Mouse (Mus musculus): ENCODE results near the gene Fam131a. TPM values are rescaled to one million over a fixed set of nuclear protein-coding genes. Genes with fewer than 3 reads are reported as not detected.
"Not testable (repeated sequence)": the region's sequence is repeated elsewhere in the genome, so short reads cannot be mapped to it uniquely, and the experiment has no call there.

The Fam131a gene
- 1.5 and 3.8 TPM in 2 replicates for polyA plus RNA-seq (2012; ENCODE audit: insufficient read depth, insufficient read length, missing spikeins)

DNA sequence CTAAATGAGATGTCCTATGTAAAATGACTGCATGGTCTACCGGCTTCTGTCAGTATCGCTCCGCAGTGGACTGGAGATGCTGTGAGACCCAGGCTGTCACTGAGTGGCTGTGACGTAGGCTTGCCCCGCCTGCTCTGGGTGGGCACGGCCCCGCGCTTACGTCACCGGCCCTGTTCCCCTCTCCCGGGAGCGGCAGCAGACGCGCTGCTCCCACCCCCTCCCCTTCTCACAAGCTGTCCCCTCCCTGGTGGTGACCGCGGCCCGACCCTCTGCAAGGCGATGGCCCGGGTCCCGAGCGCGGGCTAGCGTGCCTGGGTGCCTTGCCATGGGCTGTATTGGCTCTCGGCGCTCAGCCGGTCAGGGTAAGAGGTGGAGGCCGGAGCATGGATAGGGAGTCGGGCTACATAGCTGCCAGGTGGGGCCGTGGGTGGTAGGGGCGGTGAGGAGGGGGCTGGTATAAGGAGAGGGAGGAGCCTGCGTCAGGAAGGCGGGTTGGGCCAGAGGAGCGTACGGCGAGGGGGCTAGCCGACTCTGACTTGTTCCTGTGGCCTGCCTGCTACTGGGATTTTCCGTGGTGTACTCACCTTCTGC is at the start of gene Fam131a:
TSS of gene Fam131a (plus strand) at position 131 of the 591 bp plus-strand sequence.
- peak within 1 kb of the TSS; percentile 84 for H3K27ac ChIP-seq (replicated peaks; ENCODE audit: low read depth, low read length)
- H3K4me3 ChIP-seq (ENCODE audit: insufficient read depth, low read depth, low read length), result peak within 1 kb of the TSS; percentile 86
- peaks cover 6% of the 10 kb centered on the region for H3K4me1 ChIP-seq (ENCODE audit: control insufficient read depth, insufficient read depth, insufficient read length, low read length)

DNA sequence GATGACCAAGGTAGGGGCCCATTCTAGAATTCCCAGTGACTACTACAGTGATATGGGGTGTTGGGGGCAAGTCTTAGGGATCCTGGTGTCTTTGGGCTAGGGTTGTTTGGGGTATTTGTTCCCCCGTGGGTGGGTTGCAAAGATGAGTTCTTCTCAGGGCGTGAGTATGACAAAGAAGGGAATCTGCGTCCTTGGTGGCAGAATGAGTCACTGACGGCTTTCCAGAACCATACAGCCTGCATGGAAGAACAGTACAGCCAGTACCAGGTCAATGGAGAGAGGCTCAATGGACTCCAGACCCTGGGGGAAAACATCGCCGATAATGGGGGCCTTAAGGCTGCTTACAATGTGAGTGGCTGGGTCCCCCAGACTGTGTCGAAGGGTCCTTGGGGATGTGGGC is 49.1 kb upstream of the Fam131a start:
- no peak overlapping the region for H3K4me3 ChIP-seq (ENCODE audit: insufficient read depth, low read depth, low read length)
- no peaks in the 10 kb centered on the region for H3K4me1 ChIP-seq (ENCODE audit: control insufficient read depth, insufficient read depth, insufficient read length, low read length)
- H3K27ac ChIP-seq (replicated peaks; ENCODE audit: low read depth, low read length), result no peak overlapping the region

- H3K4me3 ChIP-seq (ENCODE audit: insufficient read depth, low read depth, low read length), result peak within 1 kb of the TSS; percentile 73
- H3K27ac ChIP-seq (replicated peaks; ENCODE audit: low read depth, low read length), result peak within 1 kb of the TSS; percentile 76
Observed at GRCm38 (mm10) chr16:20651076-20651946, 41.7 kb upstream of the Fam131a start, which contains the start of gene Psmd2. Gene Psmd2 (plus strand): TSS chr16:20651652.

GRCm38 (mm10) chr16:20651947-20652310 is 41.1 kb upstream of the Fam131a start:
- Histone ChIP-seq H3K4me3 (ENCODE audit: insufficient read depth, low read depth, low read length) (peak overlapping the region; percentile 73), H3K4me1 (ENCODE audit: control insufficient read depth, insufficient read depth, insufficient read length, low read length) (no peaks in the 10 kb centered on the region), H3K27ac (replicated peaks; ENCODE audit: low read depth, low read length) (peak overlapping the region; percentile 71)

More at GRCm38 (mm10) chr16:20651076-20651946, 41.7 kb upstream of the Fam131a start, which contains the start of gene Psmd2:
- H3K4me1 ChIP-seq (ENCODE audit: control insufficient read depth, insufficient read depth, insufficient read length, low read length), result no peaks in the 10 kb centered on the region

DNA sequence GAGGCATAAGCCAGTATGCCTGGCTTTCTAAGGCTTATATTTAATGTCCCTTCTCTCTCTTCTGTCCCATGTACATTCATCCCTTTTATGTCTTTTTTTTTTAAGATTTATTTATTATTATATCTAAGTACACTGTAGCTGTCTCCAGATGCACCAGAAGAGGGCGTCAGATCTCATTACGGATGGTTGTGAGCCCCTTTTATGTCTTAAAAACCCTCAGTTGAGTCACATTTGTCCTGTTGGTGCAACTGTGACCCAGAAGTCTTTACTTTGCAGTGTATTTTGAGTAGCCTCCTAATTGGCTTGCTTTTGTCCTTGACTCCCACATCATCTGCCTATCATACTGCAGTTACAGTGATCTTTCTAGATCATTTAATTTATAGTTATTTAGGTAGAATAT is 39.7 kb upstream of the Fam131a start:
- no peak overlapping the region for H3K4me3 ChIP-seq (ENCODE audit: insufficient read depth, low read depth, low read length)
- H3K4me1 ChIP-seq (ENCODE audit: control insufficient read depth, insufficient read depth, insufficient read length, low read length), result no peaks in the 10 kb centered on the region
- no peak overlapping the region for H3K27ac ChIP-seq (replicated peaks; ENCODE audit: low read depth, low read length)

DNA sequence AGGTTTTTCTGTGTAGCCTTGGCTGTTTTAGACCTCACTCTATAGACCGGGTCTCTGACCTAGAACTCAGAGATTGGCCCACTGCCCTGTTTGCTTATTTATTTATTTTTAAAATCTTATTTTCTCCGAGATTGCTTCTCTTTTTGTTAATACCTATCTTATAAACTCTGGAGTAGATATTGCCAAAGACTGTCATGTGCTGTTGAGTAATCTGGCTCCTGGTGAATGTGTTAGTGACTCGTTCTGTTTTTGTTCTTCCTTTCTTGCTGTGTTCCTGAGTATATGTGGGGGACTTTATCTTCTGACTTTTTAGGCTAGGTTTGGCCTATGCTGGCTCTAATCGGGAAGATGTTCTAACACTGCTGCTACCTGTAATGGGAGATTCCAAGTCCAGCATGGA is 35.4 kb upstream of the Fam131a start:
- no peaks in the 10 kb centered on the region for H3K4me1 ChIP-seq (ENCODE audit: control insufficient read depth, insufficient read depth, insufficient read length, low read length)

GRCm38 (mm10) chr16:20668013-20668412 is 25.0 kb upstream of the Fam131a start, which contains the start of gene Eif4g1:
Gene Eif4g1 (plus strand): TSS chr16:20668313.
- not testable (repeated sequence) for H3K4me1 ChIP-seq (ENCODE audit: control insufficient read depth, insufficient read depth, insufficient read length, low read length); H3K27ac ChIP-seq (replicated peaks; ENCODE audit: low read depth, low read length); H3K4me3 ChIP-seq (ENCODE audit: insufficient read depth, low read depth, low read length)

More for the DNA sequence above, 35.4 kb upstream of the Fam131a start:
- H3K27ac ChIP-seq (replicated peaks; ENCODE audit: low read depth, low read length), result no peak overlapping the region
- no peak overlapping the region for H3K4me3 ChIP-seq (ENCODE audit: insufficient read depth, low read depth, low read length)

DNA sequence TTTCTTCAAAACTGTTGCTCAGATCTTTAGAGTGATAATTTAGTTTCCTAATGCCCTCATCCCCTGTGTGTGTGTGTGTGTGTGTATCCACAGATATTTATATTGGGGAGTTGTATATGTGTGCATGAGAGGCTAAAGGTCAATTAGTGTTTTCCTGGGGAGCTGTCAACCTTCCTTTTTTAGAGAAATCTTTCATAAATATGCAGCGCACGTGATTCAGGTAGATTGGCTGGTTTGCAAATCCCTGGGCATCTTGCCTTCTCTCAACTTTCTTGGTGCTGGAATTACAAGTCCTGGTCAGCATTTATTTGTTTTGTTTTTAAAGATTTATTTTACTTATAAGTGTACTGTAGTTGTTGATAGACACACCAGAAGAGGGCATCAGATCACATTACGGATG is 22.8 kb upstream of the Fam131a start:
- Histone ChIP-seq H3K27ac (replicated peaks; ENCODE audit: low read depth, low read length) (no peak overlapping the region), H3K4me1 (ENCODE audit: control insufficient read depth, insufficient read depth, insufficient read length, low read length) (peaks cover 9% of the 10 kb centered on the region), H3K4me3 (ENCODE audit: insufficient read depth, low read depth, low read length) (no peak overlapping the region)

- H3K27ac ChIP-seq (replicated peaks; ENCODE audit: low read depth, low read length), result 0 out of 2 replicates have a peak overlapping the region, but pooled peaks have one; percentile 2
- H3K4me1 ChIP-seq (ENCODE audit: control insufficient read depth, insufficient read depth, insufficient read length, low read length), result peaks cover 9% of the 10 kb centered on the region
- no peak overlapping the region for H3K4me3 ChIP-seq (ENCODE audit: insufficient read depth, low read depth, low read length)
Observed at GRCm38 (mm10) chr16:20671886-20672285, 21.2 kb upstream of the Fam131a start.

DNA sequence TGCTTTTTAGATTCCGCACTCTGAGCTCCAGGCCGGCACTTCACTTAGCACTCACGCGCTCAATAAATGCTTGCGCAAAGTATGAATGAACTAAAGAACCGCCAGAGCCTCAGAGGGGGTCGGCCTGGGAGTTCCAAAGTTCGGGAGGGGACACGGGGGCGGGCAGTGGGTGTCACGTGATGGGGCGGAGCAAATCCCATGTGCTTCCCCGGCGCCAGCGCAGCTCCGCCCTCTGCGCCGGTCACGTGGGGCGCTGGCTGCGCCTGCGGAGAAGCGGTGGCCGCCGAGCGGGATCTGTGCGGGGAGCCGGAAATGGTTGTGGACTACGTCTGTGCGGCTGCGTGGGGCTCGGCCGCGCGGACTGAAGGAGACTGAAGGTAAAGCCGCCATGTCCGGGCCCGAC is 20.5 kb upstream of the Fam131a start:
- Histone ChIP-seq H3K4me1 (ENCODE audit: control insufficient read depth, insufficient read depth, insufficient read length, low read length) (peaks cover 9% of the 10 kb centered on the region), H3K4me3 (ENCODE audit: insufficient read depth, low read depth, low read length) (peak overlapping the region; percentile 81), H3K27ac (replicated peaks; ENCODE audit: low read depth, low read length) (no peak overlapping the region)

DNA sequence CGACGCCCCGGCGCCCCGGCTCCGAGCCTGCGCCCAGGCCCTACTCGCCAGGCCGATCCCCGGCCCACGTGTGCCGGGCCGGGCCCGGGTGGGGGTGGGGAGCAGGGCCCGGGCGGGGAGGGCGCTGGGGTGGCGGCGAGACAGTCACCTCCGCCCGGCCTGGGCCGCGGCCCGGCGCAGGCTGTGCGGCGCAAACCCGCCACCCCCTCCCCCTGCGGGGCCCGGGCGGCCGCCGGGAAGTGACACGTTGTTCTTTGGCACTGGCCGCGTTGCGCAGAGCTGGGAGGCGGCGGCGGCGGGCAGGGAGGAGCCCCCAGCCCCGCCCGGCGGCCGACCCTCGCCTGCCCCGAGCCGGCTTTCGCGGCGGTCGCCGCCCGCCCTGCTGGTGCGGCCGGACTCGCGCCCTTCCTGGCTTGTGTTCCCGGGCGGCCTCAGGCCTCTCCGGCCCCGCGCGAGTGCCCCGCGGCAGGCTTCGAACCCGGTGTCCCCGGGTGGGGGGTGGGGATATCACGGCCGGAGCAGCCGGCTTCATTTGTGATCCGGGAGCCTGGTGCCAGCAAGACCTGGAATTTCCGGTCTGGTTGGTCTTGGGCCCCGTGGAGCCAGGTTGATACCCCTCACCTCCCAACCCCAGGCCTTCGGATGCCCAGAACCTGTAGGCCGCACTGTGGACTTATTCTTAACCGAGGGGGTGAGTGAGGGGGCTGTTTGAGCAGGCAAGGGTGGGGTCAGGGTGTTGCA is 19.9 kb upstream of the Fam131a start:
- peak overlapping the region; percentile 83 for H3K27ac ChIP-seq (replicated peaks; ENCODE audit: low read depth, low read length)
- peaks cover 11% of the 10 kb centered on the region for H3K4me1 ChIP-seq (ENCODE audit: control insufficient read depth, insufficient read depth, insufficient read length, low read length)
- peak overlapping the region; percentile 81 for H3K4me3 ChIP-seq (ENCODE audit: insufficient read depth, low read depth, low read length)

DNA sequence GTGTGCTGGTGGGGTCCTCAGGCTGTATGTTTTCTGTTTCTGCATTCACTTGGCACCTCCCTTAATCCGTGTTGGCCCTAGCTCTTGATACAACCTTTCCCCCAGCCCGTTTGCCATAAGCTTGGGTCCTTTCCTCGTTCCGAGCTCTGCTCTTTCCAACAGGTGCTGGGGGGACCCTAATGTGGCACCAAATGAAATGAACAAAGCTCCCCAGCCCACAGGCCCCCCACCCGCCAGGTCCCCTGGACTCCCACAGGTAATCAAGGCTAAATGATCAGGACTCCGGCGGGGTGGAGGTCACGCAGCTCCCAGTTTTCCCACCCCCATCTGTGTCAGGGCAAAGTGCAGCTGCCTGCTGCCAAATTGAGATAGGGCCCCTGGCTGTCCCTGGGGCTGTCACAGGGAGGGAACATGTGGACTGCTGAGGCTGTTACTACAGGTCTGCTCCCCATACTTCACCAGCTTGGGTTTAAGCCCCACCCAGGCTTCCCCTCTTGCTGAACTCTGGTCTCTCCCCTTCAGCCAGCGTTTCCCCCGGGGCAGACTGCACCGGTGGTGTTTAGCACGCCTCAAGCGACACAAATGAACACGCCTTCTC is 19.2 kb upstream of the Fam131a start:
- Histone ChIP-seq H3K4me3 (ENCODE audit: insufficient read depth, low read depth, low read length) (peak overlapping the region; percentile 81), H3K27ac (replicated peaks; ENCODE audit: low read depth, low read length) (peak overlapping the region; percentile 83), H3K4me1 (ENCODE audit: control insufficient read depth, insufficient read depth, insufficient read length, low read length) (peaks cover 11% of the 10 kb centered on the region)

DNA sequence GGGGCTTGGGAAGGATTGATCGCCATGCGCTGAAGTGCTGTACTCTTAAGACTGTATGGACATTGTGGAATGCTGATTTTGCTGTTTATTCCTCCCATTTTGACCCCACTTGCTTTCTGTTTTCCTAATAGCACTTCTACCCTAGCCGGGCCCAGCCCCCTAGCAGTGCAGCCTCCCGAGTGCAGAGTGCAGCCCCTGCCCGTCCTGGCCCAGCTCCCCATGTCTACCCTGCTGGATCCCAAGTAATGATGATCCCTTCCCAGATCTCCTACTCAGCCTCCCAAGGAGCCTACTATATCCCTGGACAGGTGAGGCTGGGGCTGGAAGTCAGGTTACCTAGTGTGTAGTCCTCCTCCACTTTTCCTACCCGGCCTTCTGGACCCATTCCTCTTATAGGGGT is 17.8 kb upstream of the Fam131a start:
- H3K4me1 ChIP-seq (ENCODE audit: control insufficient read depth, insufficient read depth, insufficient read length, low read length), result peaks cover 11% of the 10 kb centered on the region
- no peak overlapping the region for H3K27ac ChIP-seq (replicated peaks; ENCODE audit: low read depth, low read length)
- H3K4me3 ChIP-seq (ENCODE audit: insufficient read depth, low read depth, low read length), result peak overlapping the region; percentile 81; the same call in 1 of the 2 replicates

GRCm38 (mm10) chr16:20676702-20677101 is 16.3 kb upstream of the Fam131a start:
- peaks cover 11% of the 10 kb centered on the region for H3K4me1 ChIP-seq (ENCODE audit: control insufficient read depth, insufficient read depth, insufficient read length, low read length)
- H3K4me3 ChIP-seq (ENCODE audit: insufficient read depth, low read depth, low read length), result no peak overlapping the region
- H3K27ac ChIP-seq (replicated peaks; ENCODE audit: low read depth, low read length), result no peak overlapping the region

DNA sequence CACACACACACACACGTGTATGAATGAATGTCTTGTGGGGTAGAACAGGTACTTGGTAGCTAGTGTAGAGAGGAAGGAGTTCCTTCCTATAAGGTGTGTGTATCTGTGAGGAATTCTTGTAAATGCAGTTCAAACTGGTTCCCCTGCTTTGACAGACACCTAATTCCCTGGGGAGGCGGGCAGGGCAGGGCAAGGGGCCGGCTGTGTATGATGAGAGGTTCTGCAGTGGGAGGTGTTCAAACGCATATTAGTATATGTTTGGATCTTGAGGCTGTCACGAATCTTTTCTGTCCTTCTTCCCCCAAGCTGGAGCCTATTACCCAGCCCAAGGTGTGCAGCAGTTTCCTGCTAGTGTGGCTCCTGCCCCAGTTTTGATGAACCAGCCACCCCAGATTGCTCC is 15.7 kb upstream of the Fam131a start:
- no peak overlapping the region for H3K4me3 ChIP-seq (ENCODE audit: insufficient read depth, low read depth, low read length)
- no peak overlapping the region for H3K27ac ChIP-seq (replicated peaks; ENCODE audit: low read depth, low read length)
- H3K4me1 ChIP-seq (ENCODE audit: control insufficient read depth, insufficient read depth, insufficient read length, low read length), result peaks cover 11% of the 10 kb centered on the region

All from brown adipose tissue, adult 24 weeks (tissue).